Mouse (Mus musculus) heart, embryonic 11.5 days (tissue): ENCODE measurements around the gene Vmo1. TPM values are rescaled to one million over a fixed set of nuclear protein-coding genes. Genes with fewer than 3 reads are reported as not detected.

Experiments used
- ATAC-seq: fragments of 200-750 bp; cut with Nextera tagmentation; replicated peaks from 2 replicates; pipeline ENCODE4 v1.8.0; 2017; ENCODE audit warnings: moderate library complexity; ENCODE audit not compliant: insufficient number of reproducible peaks, low FRiP score, low TSS enrichment
- H3K27ac ChIP-seq: fragments of 300-500 bp; sonication (generic); 2 replicates; pipeline ENCODE4 v1.5.1; 2014; ENCODE audit warnings: mild to moderate bottlenecking, low read depth, low read length
- H3K27me3 ChIP-seq: fragments of 300-500 bp; sonication (generic); 2 replicates; pipeline ENCODE4 v1.6.1; 2014; ENCODE audit warnings: mild to moderate bottlenecking, low read length, mixed read lengths; ENCODE audit not compliant: control insufficient read depth, insufficient read depth
- H3K36me3 ChIP-seq: fragments of 300-500 bp; sonication (generic); 2 replicates; pipeline ENCODE4 v1.6.1; 2014; ENCODE audit warnings: mild to moderate bottlenecking, low read length, moderate library complexity, mixed read lengths; ENCODE audit not compliant: control insufficient read depth, insufficient read depth
- H3K4me1 ChIP-seq: fragments of 300-500 bp; sonication (generic); 2 replicates; pipeline ENCODE4 v1.6.1; 2014; ENCODE audit warnings: low read length; ENCODE audit not compliant: control insufficient read depth, insufficient read depth
- H3K4me2 ChIP-seq: fragments of 300-500 bp; sonication (generic); 2 replicates; pipeline ENCODE4 v1.6.1; 2014; ENCODE audit warnings: mild to moderate bottlenecking, moderate library complexity
- H3K4me3 ChIP-seq: fragments of 300-500 bp; sonication (generic); 2 replicates; pipeline ENCODE4 v1.5.1; 2014; ENCODE audit warnings: low read depth, low read length
- H3K9ac ChIP-seq: fragments of 300-500 bp; sonication (generic); 2 replicates; pipeline ENCODE4 v1.6.1; 2014; ENCODE audit warnings: mild to moderate bottlenecking, low read depth, low read length, moderate library complexity
- H3K9me3 ChIP-seq: fragments of 300-500 bp; sonication (generic); replicated peaks from 2 replicates; pipeline ENCODE4 v1.6.1; 2016; ENCODE audit warnings: low read length; ENCODE audit not compliant: control insufficient read depth
- WGBS: fragments of 180-500 bp; shearing (Covaris S2); extraction: QIAGEN DNeasy Blood & Tissue Kit; methylation state at CpG from one replicate; pipeline ENCODE4 v1.1.7; 2014; ENCODE audit not compliant: insufficient replicate concordance; 5-methylcytosine and 5-hydroxymethylcytosine counted together
- polyA plus RNA-seq: library from polyadenylated mRNA; unstranded; fragments of >200 nt; fragmentation: Nextera tagmentation; extraction: Ambion mirVana; gene quantifications from 2 replicates; pipeline ENCODE4 v1.2.1, GENCODE M21; 2014

Gene Vmo1
- 0.35 TPM in 1 of 2 replicates, not detected in the other for polyA plus RNA-seq

DNA sequence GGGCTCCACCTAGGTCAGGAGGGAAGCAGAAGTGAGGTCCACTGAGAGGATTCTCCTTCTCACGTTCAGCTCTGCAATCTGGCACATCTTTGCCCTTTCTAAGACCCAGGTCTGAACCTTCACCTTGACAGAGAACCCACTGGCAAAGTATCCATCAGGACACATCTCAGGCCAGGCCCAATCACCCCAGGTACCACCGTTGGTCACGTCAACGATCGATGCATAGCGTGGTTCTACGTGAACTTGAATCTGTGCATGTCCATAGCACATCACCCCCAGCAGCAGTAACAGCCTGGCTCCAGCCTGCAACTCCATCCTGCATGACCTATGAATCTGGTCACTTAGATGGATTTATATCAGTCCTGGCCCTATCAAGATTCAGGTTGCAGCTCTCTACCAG, at the start of gene Vmo1:
TSS of gene Vmo1 (minus strand) at position 329 of the 400 bp plus-strand sequence.
- Histone ChIP-seq H3K4me1 (no peaks in the 10 kb centered on the region; the same call in 1 of the 2 replicates), H3K9ac (peak within 1 kb of the TSS; percentile 39; the same call in 1 of the 2 replicates), H3K27ac (no peak within 1 kb of the TSS), H3K4me3 (no peak within 1 kb of the TSS), H3K4me2 (no peak within 1 kb of the TSS), H3K9me3 (no peaks in the 10 kb centered on the region), H3K27me3 (peaks cover 8% of the 10 kb centered on the region), H3K36me3 (no peaks in the 10 kb centered on the region)
- WGBS = 84% methylated on average over 7 of the region's 7 CpGs
- no peak for ATAC-seq

DNA sequence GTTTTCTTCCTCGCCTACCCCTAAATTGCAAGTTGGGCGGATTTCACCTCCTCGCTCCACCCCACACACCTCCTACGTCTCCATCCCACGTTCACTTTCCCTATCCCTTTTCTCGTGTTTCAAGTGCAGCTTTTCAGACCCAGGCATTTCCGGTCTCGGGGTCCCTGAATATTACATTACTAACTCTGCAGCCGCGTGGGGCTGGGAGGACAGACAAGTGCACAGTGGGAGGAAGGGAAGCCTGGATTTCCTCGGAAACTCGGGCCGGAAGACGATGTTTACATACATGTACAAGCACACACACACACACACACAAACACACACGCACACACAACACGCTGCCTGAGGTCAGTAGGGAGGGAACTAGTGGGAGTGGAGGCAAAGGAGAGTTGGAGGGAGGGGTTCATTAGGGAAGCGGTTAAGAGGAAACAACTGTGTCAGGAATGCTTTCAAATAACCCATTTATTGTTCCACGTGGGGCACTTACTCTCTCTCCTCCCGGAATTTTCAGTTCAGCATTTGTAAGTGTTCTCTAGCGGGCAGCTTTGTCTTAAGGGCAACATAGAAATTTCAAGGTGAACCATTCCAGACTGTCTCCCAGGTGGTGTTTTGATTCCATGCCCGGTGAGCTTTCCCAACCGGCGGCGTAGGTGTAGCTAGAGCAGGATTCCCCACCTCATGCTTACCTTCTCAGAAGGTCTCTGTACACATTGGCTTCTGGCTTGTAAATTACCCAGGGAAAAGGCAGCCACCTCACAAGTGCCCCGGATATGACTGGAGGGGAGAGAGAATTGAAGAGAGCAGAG, 49.3 kb upstream of the Vmo1 start:
- no peak for ATAC-seq

DNA sequence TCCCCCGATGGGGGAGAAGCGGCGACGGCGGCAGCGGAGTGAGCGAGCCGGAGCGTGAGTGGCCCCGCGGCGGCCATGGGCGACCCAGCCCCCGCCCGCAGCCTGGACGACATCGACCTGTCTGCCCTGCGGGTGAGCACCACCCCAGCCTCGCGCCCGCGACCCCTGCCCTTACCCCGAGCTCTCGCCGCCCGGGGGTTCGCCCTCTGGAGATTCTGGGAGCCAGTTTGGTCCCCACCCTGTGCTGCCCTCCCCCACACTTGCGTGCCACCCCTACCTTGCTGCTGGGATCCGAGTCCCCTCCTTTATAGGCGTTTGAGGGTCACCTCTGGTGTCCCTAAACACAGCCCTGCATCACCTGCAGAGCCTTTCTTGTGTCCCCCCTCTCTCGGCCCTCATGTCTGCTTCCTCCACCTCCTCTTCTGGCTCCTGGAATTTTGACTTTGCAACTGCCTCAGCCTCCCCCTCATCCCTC, 48.6 kb upstream of the Vmo1 start:
- H3K9ac ChIP-seq = peak overlapping the region; percentile 90
- H3K9me3 ChIP-seq = no peaks in the 10 kb centered on the region
- ATAC-seq = no peak; the same call in 1 of the 2 replicates
- H3K27me3 ChIP-seq = no peaks in the 10 kb centered on the region
- H3K4me2 ChIP-seq = peak overlapping the region; percentile 76
- H3K4me1 ChIP-seq = peaks cover 10% of the 10 kb centered on the region
- H3K36me3 ChIP-seq = no peaks in the 10 kb centered on the region
- 0% methylated on average over 25 of the region's 31 CpGs for WGBS
- peak overlapping the region; percentile 86 for H3K27ac ChIP-seq
- peak overlapping the region; percentile 92 for H3K4me3 ChIP-seq

More for the DNA sequence above, 49.3 kb upstream of the Vmo1 start:
- Histone ChIP-seq H3K36me3 (no peaks in the 10 kb centered on the region), H3K4me1 (peaks cover 10% of the 10 kb centered on the region), H3K4me3 (peak overlapping the region; percentile 92), H3K9me3 (no peaks in the 10 kb centered on the region), H3K9ac (peak overlapping the region; percentile 90), H3K27me3 (no peaks in the 10 kb centered on the region), H3K27ac (peak overlapping the region; percentile 86), H3K4me2 (peak overlapping the region; percentile 76)
- 2% methylated on average over 25 of the region's 25 CpGs for WGBS

DNA sequence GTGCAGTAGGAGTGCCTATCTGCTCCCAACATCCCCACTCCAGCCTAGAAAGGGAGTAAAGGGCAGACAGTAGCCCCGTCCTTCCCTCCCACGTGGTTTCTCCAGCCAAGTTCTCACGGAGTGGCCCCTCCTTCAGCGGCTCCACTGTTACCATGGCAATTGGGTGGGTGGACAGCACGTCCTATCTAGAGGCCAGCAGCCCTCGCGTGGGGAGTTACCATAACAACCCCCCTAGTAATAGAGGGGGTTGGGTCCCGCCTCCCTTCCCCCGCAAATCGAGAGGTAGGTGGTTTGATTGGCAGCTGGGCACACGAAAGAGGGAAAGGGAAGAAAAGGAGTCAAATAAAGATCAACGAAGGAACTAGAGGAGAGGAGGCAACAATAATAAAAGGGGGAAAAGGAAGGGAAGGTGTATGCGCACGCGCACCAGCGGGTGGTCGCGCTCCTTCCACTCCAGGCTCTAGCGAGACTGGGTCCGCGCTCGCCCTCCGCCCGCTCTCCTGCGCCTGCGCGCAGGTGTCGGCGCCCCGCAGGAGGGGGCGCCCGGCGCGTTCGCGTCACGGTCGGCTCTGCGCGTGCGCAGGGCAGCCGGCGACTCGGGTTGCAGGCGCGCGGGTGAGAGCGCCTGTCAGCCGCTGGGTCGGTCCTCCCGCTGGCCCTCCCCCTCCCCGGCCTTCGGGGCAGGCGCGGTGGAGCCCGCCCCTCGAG, 48.0 kb upstream of the Vmo1 start, which contains the start of gene Mink1:
TSS of gene Mink1 (plus strand) at position 595 of the 708 bp plus-strand sequence.
- no peaks in the 10 kb centered on the region for H3K9me3 ChIP-seq
- H3K4me3 ChIP-seq = peak within 1 kb of the TSS; percentile 92
- peak; percentile 90 for ATAC-seq
- H3K27me3 ChIP-seq = no peaks in the 10 kb centered on the region
- H3K36me3 ChIP-seq = peaks cover 4% of the 10 kb centered on the region
- H3K4me2 ChIP-seq = peak within 1 kb of the TSS; percentile 76
- peaks cover 10% of the 10 kb centered on the region for H3K4me1 ChIP-seq
- WGBS = under 1% methylated on average over 55 of the region's 57 CpGs
- peak within 1 kb of the TSS; percentile 90 for H3K9ac ChIP-seq
- H3K27ac ChIP-seq = peak within 1 kb of the TSS; percentile 86

DNA sequence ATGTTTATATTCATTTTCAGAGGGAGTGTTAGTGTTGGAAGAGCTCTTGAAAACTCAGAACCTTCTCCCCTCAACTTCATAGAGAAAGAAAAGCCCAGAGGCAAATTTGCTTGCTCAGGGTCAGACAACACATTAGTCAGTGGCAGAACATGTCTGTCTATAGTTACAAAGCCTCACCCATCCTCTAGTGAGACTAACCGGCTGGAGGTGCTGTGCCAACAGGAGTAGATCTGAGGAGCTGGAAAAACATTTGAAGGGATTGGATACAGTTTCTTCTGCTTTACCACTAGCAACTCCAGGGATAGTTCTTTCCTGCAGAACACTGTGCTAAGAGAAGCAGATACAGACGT, 47.5 kb upstream of the Vmo1 start:
- ATAC-seq = no peak
- Histone ChIP-seq H3K36me3 (peaks cover 8% of the 10 kb centered on the region), H3K4me3 (peak overlapping the region; percentile 92), H3K27me3 (no peaks in the 10 kb centered on the region), H3K9me3 (no peaks in the 10 kb centered on the region), H3K4me1 (peaks cover 10% of the 10 kb centered on the region), H3K27ac (no peak overlapping the region), H3K9ac (peak overlapping the region; percentile 90; the same call in 1 of the 2 replicates), H3K4me2 (peak overlapping the region; percentile 76)
- WGBS = 4% methylated on average over 2 of the region's 2 CpGs

DNA sequence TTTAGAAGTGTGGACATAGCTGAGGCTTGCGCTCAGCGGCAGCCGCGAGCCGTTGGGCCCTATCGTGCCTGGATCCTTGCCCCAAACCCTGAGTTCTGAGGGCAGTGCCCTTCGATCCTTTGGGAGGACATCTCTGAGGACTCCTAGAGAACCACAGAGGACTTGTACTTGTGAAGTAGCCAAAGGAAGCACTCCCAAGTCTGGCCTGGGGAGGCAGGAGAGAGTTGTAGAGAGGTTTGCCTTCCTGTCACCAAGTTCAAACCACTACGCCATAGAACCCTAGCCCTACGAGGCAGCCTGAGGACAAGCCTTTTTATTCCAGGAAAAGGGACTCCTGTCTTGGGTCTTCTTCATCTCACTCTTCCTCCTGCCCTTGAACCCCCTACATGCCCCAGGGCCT, 43.1 kb upstream of the Vmo1 start:
- H3K27ac ChIP-seq = no peak overlapping the region
- no peaks in the 10 kb centered on the region; the same call in 1 of the 2 replicates for H3K27me3 ChIP-seq
- no peak for ATAC-seq
- no peak overlapping the region for H3K4me2 ChIP-seq
- 86% methylated on average over 9 of the region's 9 CpGs for WGBS
- H3K9me3 ChIP-seq = no peaks in the 10 kb centered on the region
- no peak overlapping the region for H3K4me3 ChIP-seq
- no peaks in the 10 kb centered on the region for H3K4me1 ChIP-seq
- H3K9ac ChIP-seq = no peak overlapping the region
- H3K36me3 ChIP-seq = peaks cover 8% of the 10 kb centered on the region

DNA sequence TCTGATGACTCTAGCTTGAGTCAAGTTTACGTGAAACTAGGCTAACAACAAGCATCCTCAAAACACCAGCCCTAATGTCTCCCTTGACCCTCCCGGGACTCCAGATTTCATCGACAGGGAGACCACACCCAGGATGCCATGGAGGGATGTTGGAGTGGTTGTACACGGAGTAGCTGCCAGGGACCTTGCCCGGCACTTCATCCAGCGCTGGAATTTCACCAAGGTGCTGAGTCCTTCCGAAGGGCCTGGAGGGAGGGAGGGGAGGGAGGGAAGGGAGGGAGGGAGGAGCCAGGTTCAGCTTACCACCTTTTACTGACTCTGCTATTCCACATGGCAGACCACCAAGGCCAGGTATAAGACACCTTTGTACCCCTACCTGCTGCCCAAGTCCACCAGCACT, 39.5 kb upstream of the Vmo1 start:
- 30% methylated on average over 7 of the region's 7 CpGs for WGBS
- Histone ChIP-seq H3K27ac (no peak overlapping the region), H3K36me3 (peaks cover 8% of the 10 kb centered on the region), H3K9ac (no peak overlapping the region), H3K4me1 (no peaks in the 10 kb centered on the region), H3K4me3 (no peak overlapping the region), H3K4me2 (no peak overlapping the region), H3K27me3 (no peaks in the 10 kb centered on the region; the same call in 1 of the 2 replicates), H3K9me3 (no peaks in the 10 kb centered on the region)
- no peak for ATAC-seq

DNA sequence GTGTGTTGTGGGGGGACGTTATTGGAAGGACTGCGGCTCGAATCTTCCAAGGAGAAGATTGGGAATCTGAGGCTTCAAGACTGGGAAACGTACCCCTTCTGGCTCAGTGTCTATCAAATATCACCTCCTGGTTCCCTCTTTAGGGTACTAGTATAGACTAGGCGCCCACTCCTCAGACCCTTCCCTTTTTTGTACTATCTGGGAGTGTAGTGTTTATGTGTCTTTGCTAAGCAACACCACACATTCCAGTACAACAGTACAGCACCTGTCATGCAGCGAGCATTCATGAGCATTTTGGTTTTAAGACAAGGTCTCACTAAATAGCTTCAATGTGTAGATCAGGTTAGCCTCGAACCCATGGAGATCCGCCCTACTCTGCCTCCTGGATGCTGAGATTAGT, 37.1 kb upstream of the Vmo1 start:
- Histone ChIP-seq H3K27me3 (no peaks in the 10 kb centered on the region; the same call in 1 of the 2 replicates), H3K4me2 (no peak overlapping the region), H3K27ac (no peak overlapping the region), H3K36me3 (no peaks in the 10 kb centered on the region), H3K9ac (no peak overlapping the region), H3K9me3 (no peaks in the 10 kb centered on the region), H3K4me3 (no peak overlapping the region), H3K4me1 (no peaks in the 10 kb centered on the region)
- no peak for ATAC-seq
- 81% methylated on average over 8 of the region's 8 CpGs for WGBS
